Mouse (Mus musculus): Measurements from ENCODE around the gene N4bp3.
"Not testable (repeated sequence)": the region's sequence is repeated elsewhere in the genome, so short reads cannot be mapped to it uniquely, and the experiment has no call there.

N4bp3 gene

DNA sequence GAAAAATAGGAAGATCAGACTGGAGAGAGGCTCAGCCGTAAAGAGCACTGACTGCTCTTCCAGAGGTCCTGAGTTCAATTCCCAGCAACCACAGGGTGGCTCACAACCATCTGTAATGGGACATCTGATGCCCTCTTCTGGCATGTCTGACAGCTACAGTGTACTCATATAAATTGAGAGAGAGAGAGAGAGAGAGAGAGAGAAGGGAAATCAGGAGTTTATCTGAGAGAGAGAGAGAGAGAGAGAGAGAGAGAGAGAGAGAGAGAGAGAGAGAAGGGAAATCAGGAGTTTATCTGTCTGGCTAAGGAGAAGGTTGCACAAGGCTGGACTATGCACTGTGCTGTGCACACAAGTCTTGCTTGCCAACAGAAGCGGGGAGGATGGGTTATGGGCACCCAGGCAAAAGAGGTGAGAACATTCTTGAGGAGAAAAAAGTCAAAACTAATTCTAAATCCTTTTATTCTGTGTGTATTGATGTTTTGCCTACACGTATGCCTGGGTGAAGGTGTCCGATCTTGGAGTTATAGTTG, 2.3 kb upstream of the N4bp3 start:
- no peak for DNase-seq

DNA sequence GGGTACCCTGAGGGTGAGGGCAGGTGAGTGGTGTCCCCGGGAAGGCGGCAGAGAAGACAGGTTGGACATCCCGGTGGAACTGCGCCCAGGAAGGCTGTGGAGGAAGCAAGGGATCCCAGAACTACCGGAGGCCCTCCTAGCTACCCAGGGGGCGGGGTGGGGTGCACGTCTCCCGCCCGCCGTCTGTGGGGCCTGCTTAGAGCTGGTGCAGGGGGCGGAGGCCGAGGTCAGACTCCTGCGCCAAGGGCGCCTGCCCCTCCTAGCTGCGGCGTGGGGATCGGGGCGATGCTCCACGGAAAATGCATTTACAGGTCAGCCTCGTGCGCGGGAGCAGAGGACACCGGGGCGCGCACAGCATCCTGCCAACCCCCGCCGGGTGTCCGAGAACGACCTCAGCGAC, 381 bp downstream of the N4bp3 start:
- no peak for DNase-seq

DNA sequence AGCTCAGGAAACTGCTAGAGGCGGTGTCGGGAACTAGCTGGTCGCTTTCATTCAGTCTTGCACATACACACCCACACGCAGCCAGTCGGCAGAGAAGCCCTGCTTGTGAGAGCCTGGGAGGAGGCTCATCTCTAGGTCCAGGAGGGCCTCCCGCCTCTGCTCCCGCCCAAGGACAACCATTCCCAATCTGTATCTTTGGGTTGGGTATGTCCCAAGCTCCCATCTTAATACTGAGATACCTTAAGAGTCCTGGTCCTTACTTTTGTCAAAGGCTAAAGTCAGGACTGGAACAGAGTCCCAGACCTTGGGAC, 798 bp downstream of the N4bp3 start:
- no peak for DNase-seq

DNA sequence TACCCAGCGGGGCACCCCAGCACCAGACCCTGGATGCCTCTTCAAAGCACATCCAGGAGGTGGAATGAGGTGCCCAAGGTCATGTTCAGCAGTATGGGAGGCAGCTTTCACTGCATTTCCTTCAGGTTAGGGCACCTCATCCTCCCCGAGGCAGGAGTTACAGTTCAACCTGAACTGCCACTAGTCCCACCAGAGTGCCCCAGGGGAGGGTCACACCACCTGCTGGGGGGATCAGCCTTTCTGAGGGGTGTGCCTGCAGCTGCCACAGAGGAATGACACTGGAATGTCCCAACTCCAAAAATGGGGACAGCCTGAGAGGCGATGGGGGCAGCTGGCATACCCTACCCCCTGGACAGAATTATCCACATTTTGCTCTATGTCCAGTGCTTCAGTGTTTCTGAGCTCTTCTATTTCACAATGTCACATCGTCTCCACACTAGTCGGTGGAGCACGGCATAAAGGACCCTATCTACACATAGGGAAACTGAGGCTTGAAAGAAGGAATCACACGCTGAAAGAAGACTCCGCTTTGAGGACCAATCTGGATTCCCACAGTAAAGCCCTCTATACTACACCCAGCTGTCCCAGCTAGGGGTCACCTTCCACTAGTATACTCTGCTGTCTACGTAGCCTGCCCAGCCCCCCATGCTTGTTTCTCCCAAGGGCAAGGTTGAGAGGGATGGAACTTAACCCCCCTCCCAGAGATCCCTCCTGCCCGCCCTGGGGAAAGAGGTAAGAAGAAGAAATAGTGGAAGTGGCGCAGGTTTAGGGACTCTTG, 1.3 kb downstream of the N4bp3 start:
- DNase-seq, result no peak

DNA sequence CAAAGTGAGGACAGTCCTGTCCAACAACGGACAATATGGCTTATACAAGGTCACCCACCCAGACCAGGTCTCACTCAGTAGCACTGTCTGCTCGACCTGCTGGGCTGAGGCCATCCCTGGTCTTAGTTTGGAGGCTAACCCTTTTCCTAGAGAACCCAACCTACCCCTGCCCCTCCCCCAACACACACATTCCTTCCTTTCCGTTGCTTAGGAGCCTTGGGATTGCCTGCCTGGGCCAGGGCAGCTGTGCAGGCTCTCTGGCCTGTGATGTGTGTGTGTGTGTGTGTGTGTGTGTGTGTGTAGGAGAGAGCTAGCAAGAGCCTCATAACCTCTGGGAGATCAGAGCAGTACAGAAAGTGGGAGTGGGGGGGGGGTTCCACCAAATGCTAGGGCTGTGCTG, 2.1 kb downstream of the N4bp3 start:
- DNase-seq, result no peak

DNA sequence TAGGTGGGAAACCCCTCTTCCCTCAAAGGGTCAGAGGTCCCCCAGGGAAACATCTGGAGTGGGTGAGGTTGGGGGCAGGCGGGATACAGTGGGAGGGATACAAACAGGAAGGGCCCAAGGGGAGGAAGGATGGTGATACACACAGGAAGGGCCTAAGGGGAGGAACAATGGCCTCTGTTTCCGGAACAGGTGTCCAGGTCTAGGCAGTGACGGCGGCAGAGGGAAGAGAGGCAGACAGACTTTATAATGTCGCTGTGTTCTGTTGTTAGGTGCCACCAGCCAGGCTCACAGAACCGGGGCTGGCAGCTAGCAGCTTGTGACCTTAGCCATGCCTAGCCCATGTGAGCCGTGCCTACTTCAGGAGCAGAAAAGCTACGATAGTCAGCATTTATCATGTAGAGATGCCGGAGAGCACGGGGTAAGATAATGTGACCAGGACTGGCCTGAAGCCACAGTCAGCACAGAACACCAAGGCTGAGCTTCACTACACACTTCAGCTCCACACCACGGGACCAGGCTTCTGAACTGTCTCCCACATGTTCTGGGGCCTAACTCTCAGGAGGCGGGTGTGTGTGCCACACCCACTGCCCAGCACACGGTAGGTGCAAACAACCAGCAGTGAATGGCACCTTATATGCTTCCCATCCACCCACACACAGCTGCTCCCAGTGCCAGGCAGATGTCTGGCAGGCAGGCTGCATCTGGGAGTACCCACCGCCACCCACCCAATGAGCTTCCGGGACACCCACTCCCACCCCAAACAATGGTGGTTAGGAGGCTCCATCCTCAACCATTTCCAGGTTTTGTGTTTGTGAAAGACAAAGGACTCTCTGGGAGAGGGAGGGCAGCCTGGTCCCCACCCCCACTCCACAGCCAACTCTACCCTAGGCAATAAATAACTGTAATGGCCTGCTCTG, 3.6 kb downstream of the N4bp3 start:
- DNase-seq, result no peak

DNA sequence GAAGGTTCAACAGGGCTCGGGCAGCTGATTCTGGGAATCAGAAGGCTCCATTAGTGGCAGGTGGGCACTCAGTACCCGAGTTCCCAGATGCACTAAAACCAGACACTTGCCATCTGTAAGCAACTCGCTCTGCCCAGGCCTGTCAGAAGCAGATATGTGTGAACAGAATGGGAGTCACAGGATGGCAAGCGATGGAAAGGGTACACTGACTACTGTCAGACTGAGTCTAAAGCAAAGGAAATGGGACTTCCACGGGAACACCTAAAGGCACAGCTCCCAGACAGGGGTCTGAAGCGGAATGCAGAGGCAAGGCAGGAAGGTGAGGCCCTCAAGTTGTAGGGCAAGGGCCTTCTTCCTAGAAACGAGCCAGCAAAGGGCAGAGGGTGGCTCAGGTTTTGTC, 4.4 kb downstream of the N4bp3 start:
- no peak for DNase-seq

DNA sequence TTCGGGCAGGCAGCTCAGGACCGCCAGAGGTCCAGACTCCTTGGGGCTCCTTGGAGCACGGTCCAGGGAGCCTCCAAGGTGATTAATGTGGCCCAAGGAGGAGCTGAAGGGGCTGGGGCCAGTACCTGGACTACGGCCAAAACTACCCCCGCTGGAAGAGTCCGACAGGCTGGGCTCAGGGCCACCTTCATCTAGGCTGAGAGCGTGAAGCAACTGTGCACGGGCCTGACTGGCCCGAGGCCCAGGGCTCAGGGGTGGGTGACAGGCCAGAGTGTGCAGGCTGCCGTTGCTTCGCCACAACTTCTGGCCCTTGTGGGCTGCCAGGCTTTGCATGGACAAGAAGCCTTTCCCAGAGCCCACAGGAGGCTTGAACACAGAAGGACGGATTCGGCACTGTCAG, 5.3 kb downstream of the N4bp3 start:
- DNase-seq, result no peak

DNA sequence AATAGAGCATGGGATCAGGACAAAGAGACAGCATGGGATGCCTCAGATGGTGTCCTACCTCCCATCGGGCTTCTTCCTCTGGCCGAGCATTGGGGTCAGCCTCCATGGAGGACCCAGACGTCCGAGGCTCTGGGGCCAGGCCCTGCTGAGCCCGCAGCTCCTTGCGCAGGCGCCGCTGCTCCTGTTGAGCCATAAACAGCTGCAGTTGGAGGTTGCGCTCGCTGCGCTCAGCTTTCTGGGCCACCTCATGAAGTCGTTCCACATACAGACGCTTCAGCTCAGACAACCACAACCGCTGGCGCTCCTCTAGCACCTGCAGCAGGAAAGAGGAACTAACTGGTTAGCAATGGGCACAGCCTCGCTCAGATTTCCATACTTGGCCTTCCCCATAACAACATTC, 6.4 kb downstream of the N4bp3 start:
- DNase-seq, result no peak

DNA sequence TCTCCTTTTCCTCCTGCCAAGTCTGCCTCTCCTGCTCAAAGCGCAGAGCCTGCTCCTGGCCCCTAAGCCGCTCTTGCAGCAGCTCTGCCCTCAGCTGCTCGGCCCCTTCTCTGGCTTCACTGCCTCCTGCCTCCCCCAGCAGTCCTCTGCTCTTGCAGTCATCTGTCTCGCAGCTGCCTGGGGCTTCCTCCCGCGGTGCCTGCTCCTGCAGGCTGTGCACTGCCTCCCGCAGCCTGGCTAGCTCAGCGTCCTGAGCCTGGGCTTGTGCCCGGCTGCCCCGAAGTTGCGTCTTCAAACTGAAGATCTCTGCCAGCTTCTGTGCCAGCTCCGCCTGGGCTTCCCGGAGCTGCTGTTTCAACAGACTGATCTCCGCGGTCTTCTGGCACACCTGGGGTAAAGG, 6.9 kb downstream of the N4bp3 start:
- DNase-seq, result no peak

DNA sequence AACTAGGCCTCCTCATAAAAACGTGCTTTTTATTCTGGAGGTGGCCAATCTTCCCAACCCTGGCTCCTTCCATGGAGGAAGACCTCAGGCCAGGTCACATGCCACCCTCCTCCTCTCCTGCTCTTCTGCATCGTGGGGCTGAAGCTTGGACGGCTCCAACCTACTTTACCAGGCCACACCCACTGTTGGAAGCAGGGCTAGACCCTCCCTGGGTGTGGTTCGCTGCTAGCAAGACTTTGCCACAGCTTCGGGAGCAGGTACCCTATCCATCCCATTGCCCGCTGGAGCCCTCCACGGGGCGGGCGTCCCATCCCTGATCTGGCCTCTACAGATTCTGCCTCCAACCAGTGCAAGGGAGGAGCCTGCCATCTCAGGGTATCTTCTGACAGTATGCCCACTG, 7.4 kb downstream of the N4bp3 start:
- no peak for DNase-seq

DNA sequence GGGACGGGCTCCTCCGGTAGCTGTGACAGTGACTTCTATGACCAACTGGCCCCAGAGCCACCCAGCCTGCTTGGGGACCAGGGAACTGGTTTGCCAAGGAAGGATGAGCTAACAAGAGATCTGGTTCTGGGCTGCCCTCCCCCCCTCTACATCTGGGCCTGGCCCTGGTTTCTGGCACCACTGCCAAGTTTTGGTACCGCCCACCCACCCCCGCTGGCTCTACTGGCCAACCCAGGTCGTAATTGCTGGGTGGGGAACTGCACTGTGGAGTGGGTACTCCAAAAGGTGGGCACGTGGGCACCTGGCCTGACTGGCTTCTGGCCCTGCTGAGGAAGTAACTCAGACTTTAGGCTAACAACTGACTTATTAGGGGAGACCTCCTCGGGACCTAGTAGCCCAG, 9.9 kb downstream of the N4bp3 start:
- no peak for DNase-seq

DNA sequence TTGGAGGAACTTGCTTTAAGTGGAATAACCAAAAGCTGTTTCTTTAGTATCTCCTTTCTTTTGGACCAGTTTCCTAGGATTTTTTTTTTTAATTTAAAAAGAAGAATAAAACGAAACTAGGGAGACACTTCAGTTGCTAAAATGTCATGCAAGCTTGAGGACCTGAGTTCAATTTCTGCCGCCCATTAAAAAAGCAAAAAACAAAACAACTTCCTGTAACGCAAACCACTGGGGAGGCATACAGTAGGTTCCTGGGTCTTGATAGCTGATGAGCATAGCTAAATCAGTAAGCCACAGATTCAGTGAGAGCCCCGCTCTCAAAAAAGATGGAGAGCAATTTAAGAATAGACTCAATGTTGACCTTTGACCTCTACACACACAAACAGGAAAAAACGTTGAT, 12.1 kb downstream of the N4bp3 start:
- no peak for DNase-seq

DNA sequence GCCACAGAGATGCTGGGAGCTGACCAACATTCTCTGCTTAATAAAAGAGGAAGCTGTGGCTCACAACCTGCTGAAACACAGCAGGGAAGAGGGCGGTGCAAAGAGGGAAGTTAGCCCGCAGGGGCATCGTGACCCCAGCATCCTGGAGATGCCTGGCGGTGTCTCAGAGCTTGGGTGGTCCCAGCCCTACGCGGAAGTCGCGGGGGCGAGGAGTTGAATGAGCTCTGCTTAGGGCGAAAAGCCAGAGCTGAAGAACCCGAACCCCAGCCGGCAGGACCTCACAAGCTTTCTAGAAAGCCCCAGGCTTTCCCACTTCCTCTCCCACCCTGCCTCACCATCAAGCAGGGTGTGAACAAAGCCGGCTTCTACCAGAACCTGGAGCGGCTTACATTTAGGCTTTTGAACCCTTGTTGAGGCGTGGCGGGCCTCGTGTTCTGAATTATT, 12.6 kb downstream of the N4bp3 start:
- DNase-seq, result no peak

DNA sequence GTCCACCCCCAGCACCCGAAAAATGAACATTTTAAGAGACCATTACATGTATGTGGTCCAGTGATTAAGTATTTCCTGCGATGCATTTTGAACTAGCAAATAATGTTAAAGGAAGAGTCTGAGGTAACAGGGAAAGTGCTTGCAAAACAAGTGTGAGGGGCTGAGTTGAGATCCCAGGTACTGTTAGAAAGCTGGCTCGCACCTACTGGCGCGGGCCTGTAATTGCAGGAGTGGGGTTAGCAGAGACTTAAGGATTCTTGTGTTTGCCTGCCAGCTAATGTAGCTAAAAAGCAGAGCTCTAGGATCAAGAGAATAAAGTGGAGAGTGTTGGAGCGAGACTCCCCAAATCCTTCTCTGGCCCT, 14.3 kb downstream of the N4bp3 start:
- peak; percentile 44 for DNase-seq

DNA sequence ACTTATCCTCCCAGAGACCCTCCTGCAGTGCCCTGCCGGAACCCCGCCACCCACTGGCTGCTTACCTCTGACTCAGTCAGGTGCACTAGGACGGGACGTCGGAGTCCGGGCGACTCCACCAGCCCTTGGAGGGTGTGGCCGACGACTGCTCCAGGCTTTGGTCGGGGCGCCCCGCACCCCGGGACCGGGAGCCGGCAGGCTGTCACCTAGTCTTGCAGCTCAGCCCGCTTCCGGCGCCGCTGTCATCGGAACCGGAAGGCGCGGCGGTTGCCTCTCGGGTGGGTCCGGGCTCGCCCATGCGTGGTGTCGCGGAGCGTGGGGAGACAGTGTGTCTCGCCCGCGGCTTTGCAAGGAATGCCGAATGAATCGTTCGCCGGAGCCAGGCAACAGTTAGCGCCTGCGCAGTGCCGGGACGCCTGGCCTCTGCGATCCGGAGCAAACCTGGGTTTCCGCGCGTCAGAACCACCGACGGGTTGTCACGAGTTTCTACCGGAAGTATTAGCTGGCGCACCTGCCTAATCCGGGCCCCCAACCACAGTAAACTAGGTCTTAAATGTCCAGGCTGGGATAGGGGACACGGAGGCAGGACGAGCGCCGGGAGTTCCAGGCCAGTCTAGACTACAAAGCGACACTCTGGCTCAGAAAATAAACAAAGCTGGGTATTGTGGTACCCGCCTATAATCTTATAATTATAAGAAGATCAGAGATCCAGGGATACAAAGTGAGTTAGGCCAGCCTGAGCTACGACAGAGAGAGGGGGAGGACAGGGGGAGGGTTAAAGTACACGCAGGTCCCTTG, 14.9 kb downstream of the N4bp3 start, which contains the start of gene Rmnd5b:
TSS of gene Rmnd5b (minus strand) at position 372 of the 798 bp plus-strand sequence.
- DNase-seq, result peak; percentile 94

DNA sequence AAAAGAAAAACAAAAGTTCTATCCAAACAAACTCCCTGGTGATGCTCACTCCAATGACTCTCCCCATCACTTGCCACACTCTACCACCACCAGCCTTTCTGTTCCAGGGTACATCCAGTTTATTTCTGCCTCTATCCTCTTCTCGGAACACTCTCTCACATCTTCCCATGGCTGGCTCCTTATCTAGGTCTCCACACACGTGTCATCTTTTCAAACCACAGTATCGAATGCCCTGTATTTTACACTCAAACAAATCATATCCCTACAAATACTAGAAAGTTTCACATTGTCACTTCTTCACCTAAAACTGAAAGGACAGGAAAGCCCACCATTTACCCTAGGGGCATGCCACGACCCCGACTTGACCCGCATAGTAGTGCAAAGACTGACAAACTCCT, 15.5 kb downstream of the N4bp3 start:
- no peak for DNase-seq

DNA sequence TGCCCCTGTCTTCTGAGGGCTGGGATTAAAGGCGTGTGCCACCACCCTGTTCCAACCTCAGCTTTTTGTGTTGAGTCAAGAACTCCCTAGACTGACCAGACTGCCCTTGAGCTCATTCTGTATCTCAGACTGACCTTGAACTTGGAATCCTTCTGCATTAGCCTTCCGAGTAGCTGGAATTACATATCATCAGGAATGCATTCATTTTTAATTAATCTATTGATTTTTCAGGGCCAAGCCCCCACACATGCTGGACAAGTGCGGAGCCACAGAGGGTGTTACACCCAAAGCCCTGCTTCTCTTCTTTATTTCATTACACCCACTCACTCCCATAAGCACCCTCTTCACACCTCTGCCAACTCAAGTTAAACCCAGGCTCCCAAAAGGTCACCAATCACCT, 16.9 kb downstream of the N4bp3 start:
- DNase-seq, result no peak

DNA sequence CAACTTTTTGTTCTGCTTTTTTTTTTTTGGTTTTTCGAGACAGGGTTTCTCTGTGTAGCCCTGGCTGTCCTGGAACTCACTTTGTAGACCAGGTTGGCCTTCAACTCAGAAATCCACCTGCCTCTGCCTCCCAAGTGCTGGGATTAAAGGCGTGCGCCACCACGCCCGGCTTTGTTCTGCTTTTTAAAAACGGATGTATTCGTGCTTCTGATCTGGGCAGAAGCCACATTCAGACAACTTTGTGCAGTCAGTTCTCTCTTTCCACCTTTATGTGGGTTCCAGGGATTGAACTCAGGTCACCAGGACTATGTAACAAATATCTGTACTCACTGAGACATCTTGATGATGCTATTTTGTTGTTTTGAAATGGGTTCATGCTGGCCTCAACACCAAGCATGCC, 17.4 kb downstream of the N4bp3 start:
- DNase-seq, result not testable (repeated sequence)

DNA sequence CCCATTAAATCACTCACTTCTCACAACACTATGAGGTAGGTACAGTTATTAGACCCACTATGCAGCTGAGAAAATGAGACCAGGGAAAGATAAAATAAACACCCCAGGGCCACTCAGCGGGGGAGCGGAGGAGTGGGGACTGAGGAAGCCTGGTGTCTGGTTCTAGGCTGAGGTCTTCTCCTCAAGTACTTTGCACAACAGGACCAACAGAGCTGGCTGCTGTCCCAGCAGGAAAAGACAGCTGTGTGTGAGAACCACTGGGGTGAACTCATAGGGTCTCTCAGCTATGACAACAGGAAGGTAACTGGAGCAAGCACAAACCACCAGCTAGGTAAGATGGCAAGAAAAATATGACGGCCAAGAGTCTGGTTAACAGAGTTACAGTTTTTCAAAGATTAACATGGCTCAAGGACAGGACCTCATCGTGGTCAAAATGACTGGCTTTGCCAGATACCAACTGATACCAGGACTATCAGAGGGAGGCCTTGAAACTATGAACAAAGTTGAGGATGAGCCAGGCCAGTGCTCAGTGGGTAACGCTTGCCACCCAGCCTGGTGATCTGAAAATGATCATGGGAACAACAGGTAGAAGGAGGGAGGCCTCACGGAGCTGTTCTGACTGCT, 18.4 kb downstream of the N4bp3 start:
- no peak for DNase-seq

DNA sequence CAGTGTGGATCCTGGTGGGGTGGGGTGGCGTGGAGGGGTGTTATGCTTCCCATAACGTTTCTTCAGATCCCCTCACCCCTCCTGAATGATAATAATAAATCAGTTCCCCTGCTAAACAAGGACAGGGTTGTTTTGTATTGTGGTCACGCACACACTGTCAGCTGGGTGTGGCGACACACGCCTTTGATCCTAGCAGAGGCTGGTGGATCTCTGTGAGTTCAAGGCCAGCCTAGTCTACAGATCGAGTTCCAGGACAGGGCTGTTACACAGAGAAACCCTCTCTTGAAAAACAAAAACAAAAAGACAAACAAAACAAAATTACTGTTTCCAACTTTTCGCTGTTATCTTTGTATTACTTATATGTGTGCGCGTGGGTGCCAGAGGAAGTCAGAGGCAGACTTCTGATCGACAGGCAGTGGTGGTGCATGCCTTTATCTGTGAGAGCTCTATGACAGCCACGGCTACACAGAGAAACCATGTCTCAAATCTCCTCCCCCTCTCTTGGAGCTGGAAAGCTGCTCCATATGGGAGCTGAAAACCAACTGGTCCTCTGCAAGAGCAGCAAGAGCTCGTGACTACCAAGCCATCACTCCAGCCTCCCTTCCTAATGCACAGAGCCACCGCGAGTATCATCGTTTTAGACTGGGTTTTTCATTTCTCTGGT, 20.9 kb downstream of the N4bp3 start:
- DNase-seq, result no peak

DNA sequence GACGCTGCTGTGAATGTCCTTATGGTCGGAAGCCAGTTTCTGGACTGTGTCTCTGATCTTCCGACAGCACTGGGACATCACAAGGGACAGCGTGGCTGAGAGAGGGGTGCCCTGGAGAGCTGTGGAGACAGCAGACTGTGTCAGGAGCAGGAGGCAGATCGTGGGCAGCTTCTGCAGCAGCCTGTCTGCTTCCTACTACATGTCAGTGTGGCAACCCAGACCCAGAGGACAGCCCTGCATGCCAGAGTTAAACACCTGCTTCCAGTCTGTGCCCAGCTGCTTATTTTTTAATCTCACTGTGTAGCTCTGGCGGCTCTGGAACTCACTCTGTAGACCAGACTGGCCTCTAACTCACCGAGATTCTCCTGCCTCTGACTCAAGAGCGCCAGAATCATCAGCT, 22.7 kb downstream of the N4bp3 start:
- DNase-seq, result no peak

Measured in right cerebral cortex, postnatal 14 days (tissue).